Mouse (Mus musculus) cerebellum, adult 2 months (tissue): ENCODE data around the gene Myo1b.

Experiments
- CTCF ChIP-seq: fragments of 200-500 bp; IDR thresholded peaks from 2 replicates; pipeline ENCODE4 v1.5.1; 2011; ENCODE audit warnings: low read depth, mild to moderate bottlenecking, control low read depth, low read length, moderate library complexity, borderline replicate concordance; ENCODE audit not compliant: insufficient read depth
- POLR2A ChIP-seq: fragments of 200-500 bp; IDR thresholded peaks from 2 replicates; pipeline ENCODE4 v1.6.1; 2011; ENCODE audit warnings: low read length, control low read depth, borderline replicate concordance; ENCODE audit not compliant: insufficient read depth

- TF ChIP-seq POLR2A (no peak), CTCF (no peak)
These were observed 195.8 kb downstream of the Myo1b start for GRCm38 (mm10) chr1:51719897-51720673.
